ENCODE assay signal across 10 mouse cellular contexts in the genomic region with DNA sequence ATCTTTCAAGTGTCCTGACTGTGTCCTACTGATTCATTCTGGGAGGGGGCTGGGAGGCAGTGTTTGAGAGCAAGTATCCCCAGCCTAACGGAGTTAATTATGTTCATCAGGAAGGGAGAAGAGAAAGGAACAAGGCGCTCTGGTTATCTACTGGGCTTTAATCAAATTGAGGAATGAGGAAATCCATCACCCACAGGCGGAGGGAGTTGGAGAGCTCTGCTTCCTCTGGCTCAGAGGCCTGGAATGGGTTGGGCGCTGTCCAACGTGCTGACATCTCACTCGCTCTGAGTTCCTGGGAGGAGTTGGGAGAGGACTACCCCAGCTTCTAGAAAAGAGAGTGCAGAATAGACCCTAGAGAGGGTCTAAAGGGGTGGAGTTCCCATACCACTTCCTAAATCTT. TPM values are rescaled to one million over a fixed set of nuclear protein-coding genes. Genes with fewer than 3 reads are reported as not detected.
A peak's percentile ranks its signal among the peaks of the same experiment; 100 is the strongest.
DNase-seq lines count a peak whose midpoint lies in the region; ATAC-seq and TF ChIP-seq lines count a peak whose summit lies in the region.
"Had no signal": no experiment of that assay in that cellular context is flagged by ENCODE, and none has a peak within 500 bp of the region (broad histone marks: within the 10 kb centered on the region; RNA-seq: fewer than 3 reads in every experiment).

No protein-coding gene starts in this region.

- under 1% methylated on average over 6 of the region's 6 CpGs for WGBS in lung, embryonic 14.5 days

- H3K4me3 ChIP-seq in lung, embryonic 14.5 days (ENCODE audit: low read depth, low read length) = no peak overlapping the region
- no peak overlapping the region for H3K4me3 ChIP-seq in layer of hippocampus, adult 2 months
- H3K4me3 ChIP-seq: embryonic facial prominence, embryonic 12.5 days; liver, embryonic 13.5 days had no signal

- no peak overlapping the region for H3K4me2 ChIP-seq in lung, embryonic 14.5 days
- H3K4me2 ChIP-seq: embryonic facial prominence, embryonic 12.5 days; liver, embryonic 13.5 days had no signal

- DNase-seq in cerebellum, postnatal 10 days = peak; percentile 84 to 87
- no peak for DNase-seq in cerebellum, adult 11-12 months
- DNase-seq in testis, postnatal 10 days (ENCODE audit: low spot score) = peak; percentile 85
- no peak for DNase-seq in testis, postnatal 14 days (ENCODE audit: low spot score)
- peak; percentile 37 to 77 for DNase-seq in gastrocnemius, postnatal 4 days (ENCODE audit: low spot score in 2 of 2)
- DNase-seq in lung, embryonic 14.5 days = peak; percentile 92
- DNase-seq in layer of hippocampus, adult 2 months (ENCODE audit: low spot score in 2 of 2) = no peak
- no peak for DNase-seq in spleen, adult 12 weeks (ENCODE audit: low spot score)
- DNase-seq: liver, embryonic 13.5 days had no signal

- no peaks in the 10 kb centered on the region for H3K9me3 ChIP-seq in lung, embryonic 14.5 days (ENCODE audit: low read depth, low read length)
- H3K9me3 ChIP-seq: embryonic facial prominence, embryonic 12.5 days; liver, embryonic 13.5 days had no signal

- H3K36me3 ChIP-seq in lung, embryonic 14.5 days (ENCODE audit: insufficient read depth) = no peaks in the 10 kb centered on the region
- H3K36me3 ChIP-seq: embryonic facial prominence, embryonic 12.5 days; liver, embryonic 13.5 days had no signal

- H3K4me1 ChIP-seq in lung, embryonic 14.5 days (ENCODE audit: insufficient read depth) = no peaks in the 10 kb centered on the region
- H3K4me1 ChIP-seq: embryonic facial prominence, embryonic 12.5 days had no signal

- H3K27me3 ChIP-seq in lung, embryonic 14.5 days (ENCODE audit: insufficient read depth, low read length) = no peaks in the 10 kb centered on the region
- H3K27me3 ChIP-seq: embryonic facial prominence, embryonic 12.5 days had no signal

- no peak for ATAC-seq in lung, embryonic 14.5 days (ENCODE audit: insufficient read depth)

- TF ChIP-seq CTCF in lung, embryonic 14.5 days (IDR thresholded peaks at IDR 0.05; ENCODE audit: low read depth) = no peak
- no peak for TF ChIP-seq CTCF in layer of hippocampus, adult 2 months (conservative IDR thresholded peaks at IDR 0.05)

- no peak overlapping the region for H3K27ac ChIP-seq in lung, embryonic 14.5 days (ENCODE audit: low read depth)
- no peak overlapping the region for H3K27ac ChIP-seq in layer of hippocampus, adult 2 months
- H3K27ac ChIP-seq: embryonic facial prominence, embryonic 12.5 days; liver, embryonic 13.5 days had no signal

- no peak overlapping the region for H3K9ac ChIP-seq in lung, embryonic 14.5 days
- H3K9ac ChIP-seq: embryonic facial prominence, embryonic 12.5 days; liver, embryonic 13.5 days had no signal

RNA-seq across cellular contexts. Expression of gene Tpbgl, which starts 21.7 kb away (rescaled TPM):
- total RNA-seq in gastrocnemius, postnatal 4 days (2021) = 10 to 100 TPM; 28.6 to 32.5 TPM
- polyA plus RNA-seq in lung, embryonic 14.5 days (2014; fragmentation: Nextera tagmentation; extraction: Ambion mirVana) = 1.2 TPM in 2 replicates
- 1 to 10 TPM; 4.7 to 5.1 TPM for total RNA-seq in layer of hippocampus, adult 2 months (2021)

Comparison
In these comparisons a context has a peak if more than half of its experiments do, and no peak if none do; other contexts are left out.
1. DNase-seq: peak in cerebellum, postnatal 10 days (2 of 2), testis, postnatal 10 days (single experiment), gastrocnemius, postnatal 4 days (2 of 2) and lung, embryonic 14.5 days (single experiment); none in cerebellum, adult 11-12 months (single experiment), testis, postnatal 14 days (single experiment), layer of hippocampus, adult 2 months (0 of 2) and spleen, adult 12 weeks (single experiment).
2. RNA of gene Tpbgl, which starts 21.7 kb away (total RNA-seq): 28.6 to 32.5 TPM in gastrocnemius, postnatal 4 days; 4.7 to 5.1 TPM in layer of hippocampus, adult 2 months; every median in the first group is over 4 times any median in the second.